Mouse (Mus musculus) thymus, postnatal 4 days (tissue): ENCODE measurements at regions not wholly inside any gene's neighbourhood (a gene's known extent, or its start where the extent isn't known, plus 50 kb on each side); places are given as distances from the start of the nearest gene placed in this dataset.

Experiments used
- DNase-seq: peaks from one replicate; pipeline ENCODE4 v3.0.0; 2021

DNA sequence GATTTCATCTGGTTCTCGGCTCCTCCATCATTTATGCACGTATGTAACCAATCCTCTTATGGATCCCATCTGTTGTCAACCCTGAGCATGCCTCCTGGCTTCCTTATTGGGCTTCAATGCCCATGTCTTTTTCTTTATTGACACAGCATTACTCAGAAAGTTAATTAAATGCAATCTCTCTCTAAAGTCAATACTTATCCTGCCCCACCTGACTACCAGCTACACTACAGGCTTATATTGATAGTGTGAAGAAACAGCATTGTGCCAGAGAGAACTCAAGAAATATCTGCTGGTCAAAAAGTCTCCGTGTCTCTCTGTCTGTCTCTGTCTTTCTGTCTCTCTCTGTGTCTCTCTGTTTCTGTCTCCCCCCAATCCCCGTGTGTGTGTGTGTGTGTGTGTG lies 194.7 kb upstream of the Rfx3 start:
- no peak for DNase-seq

- DNase-seq, result no peak
Measured at GRCm38 (mm10) chr19:28203719-28204118, 192.8 kb upstream of the Rfx3 start.

DNA sequence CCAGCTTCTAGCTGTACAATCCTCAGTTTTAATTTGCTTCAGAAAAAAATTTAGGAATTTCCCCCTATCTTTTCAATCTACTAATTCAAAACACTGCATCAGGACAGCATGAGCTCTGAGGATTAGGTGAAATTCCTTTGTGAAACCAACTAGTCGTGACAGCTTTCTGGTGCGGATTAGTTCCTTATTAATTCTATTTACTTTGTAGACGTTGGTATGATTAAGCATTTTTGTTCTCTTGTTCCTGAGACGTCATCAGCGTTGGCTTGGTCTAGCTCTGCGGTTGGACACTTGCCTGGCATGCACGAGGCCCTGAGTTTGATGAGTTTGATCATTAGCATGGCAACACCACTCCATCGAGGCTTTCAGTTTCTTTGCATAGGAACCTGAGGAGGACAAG lies 188.4 kb upstream of the Rfx3 start:
- no peak for DNase-seq

DNA sequence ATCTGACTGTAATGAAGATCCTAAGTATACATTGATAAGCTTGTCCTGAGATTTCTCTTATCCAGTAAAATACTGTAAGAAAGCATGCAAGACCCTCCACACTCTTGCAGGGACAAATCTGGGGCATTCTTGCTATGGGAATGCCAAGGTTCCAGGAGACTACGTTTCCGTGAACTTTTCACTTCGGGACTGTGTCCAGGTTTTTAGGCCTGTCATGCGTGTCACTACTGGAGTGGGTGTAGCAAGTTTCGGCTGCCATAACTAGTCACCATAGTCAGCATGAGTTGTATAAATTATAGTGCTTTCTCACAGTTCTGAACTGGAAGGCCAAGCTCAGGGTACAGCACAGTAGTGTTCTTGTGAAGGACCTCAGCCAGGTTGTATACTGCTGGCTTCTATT lies 185.9 kb upstream of the Rfx3 start:
- no peak for DNase-seq

GRCm38 (mm10) chr19:28192248-28192647 lies 181.3 kb upstream of the Rfx3 start:
- no peak for DNase-seq

DNA sequence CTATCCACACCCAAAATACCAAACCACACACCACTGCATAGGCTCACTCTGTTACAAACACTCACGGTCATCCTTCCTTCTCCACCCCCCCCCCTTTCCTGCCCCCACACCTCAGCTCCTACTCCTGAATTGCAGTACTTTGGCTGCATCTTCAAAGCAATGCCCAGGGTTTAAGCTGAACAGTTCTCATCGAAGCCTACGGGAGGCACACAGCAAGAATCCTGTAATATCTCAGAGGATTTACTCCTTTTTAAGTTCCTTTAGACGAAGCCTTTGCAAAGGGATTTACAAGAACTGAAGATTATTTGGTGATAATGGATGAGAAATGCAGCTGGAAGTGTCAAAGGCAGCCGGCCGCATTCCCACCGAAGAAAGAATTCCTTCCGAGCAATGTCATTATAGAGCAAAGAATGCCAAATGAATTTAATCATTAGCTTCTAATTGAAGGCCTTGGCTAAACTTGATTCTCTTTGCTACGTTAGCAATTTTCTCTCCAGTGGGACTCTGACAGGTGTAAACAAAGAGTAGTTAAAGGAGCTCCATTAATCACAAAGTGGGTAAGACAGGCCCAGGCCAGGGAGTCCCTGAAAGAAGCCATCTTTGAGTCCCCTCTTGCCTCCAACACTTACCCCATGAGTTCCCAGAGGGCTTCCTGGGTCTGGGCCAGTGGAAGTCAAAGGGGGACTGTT lies 180.6 kb upstream of the Rfx3 start:
- no peak for DNase-seq

DNA sequence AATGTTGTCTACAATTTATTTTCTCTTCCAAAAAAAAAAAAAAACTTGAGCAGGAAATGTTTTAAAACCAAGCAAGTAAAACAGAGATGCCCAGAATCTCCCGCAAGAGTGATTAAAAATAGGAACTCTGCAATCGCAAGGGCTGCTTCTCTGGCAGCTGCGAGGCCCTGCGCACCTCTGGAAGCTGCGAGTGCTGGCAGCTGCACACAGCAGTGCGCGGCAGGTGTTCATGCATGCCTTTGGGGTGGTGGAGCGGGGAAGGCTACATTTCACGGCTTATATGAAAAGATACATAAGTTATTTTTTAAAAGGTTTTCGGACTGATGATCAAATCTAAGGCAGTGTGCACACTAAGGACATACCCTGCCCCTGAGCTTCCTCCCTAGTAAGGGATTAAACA lies 179.3 kb upstream of the Rfx3 start:
- DNase-seq, result peak; percentile 12

- DNase-seq, result no peak
Measured at GRCm38 (mm10) chr19:28188363-28188762, 177.4 kb upstream of the Rfx3 start.

DNA sequence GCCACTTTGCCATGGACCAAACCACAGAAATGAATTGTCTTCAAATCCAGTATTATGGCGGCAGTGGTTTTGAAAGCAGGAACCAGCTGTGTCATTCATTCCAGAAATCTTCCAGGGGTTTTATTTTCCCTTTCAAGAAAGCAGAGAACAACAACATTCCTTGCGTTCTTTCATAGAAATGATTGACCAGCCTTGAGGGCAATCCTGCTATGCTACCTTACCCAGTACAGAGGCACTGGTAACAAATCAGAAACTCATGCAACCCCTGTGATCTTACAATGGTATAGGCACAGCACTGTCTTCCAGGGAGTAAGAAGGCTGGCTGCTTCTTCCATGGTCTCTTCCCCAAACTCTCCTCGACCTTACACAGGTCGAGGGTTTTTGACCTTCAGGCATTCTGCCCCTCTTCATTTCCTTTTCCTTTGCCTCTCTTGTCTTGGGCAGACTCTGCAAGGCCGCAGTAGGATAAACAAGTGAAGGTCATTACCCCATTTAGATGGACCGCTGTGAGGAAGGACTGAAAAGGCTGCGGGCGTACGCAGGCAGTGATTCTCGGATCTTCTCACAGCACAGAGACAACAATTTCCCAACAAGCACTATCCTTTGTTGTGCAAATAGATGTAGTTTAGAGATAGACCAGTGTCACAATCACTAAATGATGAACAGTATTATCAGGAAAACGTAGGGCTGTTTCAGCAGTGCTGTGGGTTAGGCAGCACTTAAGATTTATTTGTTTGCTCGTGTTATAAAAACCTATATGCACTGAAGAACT lies 171.6 kb upstream of the Rfx3 start:
- DNase-seq, result no peak

GRCm38 (mm10) chr19:28181171-28181570 lies 170.2 kb upstream of the Rfx3 start:
- DNase-seq, result no peak

GRCm38 (mm10) chr19:28178114-28178513 lies 167.1 kb upstream of the Rfx3 start:
- DNase-seq, result no peak

DNA sequence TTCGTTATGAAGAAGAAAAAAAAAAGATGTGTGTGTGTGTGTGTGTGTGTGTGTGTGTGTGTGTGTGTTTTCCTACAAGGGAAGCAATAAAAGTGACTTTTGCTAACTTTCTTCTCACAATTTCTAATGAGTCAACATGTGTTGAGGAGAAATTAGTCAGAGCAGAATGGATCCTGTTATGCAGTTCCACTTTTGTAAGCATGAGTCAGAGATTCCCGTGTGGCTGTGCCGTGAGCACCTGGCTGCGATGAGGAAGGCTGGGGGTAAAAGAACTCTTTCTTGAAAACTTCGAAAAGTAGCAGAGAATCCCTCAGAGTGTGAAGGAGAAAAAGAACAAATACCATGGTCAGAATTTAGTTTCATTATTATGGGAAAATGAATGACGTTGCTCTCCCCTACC lies 165.9 kb upstream of the Rfx3 start:
- no peak for DNase-seq

- DNase-seq, result no peak
Measured at GRCm38 (mm10) chr19:28171836-28172534, 161.0 kb upstream of the Rfx3 start.

DNA sequence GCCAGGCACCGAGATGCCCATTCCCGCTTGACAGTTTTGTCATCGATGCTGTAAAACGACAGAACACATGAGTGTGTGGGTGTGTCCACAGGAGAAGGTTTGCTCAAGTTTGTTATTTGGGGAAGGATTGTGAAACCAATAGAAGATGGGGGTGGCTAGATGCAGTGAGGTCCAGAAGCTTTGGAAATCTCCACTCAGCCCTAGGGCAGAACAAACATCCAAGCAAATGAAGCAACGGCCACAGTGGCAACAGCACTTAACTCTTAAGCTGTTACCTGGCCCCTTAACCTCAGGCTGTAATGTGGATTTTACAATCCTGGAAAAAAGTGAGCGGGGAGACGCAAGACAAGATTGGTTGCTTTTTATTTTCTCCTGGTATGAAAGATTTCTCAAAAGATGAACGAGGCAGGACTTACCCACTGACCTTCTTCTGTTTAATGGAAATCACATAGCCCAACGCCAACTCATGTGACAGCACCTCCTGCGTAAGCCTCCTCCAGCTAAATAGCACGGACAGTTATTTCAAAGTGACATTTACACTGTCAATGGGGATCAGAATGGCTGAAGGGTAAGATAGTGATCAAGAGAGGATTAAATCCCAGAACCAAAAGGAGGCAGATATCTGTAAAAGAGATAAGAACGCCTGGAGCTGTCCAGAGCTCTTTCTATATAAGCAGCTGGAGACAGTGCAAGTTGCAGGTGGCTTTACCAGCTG lies 156.6 kb upstream of the Rfx3 start:
- DNase-seq, result no peak

DNA sequence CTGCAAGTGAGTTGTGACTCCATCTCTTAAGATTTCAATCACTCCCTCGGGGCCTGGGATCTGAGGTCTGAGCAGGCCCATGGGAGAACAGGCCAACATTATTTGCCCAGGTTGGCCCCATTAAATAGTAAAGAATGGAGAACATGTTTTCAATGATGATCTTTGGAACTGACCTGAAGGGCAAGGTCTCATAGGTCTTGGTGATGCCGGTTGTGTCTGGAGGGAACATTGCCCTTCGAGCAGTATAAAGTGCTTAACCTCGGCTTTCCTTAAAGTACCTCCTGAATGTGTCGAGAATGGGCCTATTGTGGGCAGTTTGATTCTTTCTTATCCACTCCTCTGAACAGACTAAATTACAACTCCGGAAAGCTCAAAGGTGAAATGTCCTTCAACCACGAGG lies 155.7 kb upstream of the Rfx3 start:
- DNase-seq, result no peak

GRCm38 (mm10) chr19:28165901-28166361 lies 155.0 kb upstream of the Rfx3 start:
- peak; percentile 55 for DNase-seq

DNA sequence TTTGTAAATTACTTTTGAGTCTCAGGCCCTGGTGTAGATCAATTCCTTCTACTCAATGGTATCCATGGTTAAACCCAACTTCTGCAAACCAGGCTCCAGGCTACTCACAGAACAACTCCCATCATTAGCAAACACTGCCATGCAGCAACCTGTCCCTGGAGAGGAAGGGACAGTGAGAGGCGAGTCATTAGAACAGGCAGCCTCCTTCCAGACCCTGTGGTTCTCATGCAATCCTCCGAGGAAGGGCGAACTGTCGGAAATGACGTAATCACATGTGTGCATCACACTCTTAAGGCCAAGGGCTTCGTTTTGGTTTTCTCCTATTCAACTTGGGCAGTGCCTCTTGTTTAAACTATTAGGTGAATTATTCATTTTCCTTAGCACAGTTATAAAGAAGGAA lies 152.2 kb upstream of the Rfx3 start:
- no peak for DNase-seq

DNA sequence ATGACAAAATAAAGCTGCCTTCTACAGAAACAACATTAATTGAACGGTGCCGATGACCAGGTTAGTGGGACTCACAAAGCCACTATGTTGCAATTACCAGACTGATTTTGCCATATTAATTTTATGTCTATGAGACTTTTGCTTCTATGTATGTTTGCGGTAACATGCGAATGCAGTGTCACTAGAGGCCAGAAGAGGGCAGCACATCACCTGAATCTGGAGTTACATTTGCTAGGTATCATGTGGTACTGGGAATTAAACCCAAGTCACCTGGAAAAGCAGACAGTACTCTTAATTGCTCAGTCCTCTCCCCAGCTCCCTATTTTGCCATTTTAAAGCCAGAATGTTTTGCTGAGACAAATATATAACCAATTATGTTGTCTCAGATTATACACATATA lies 149.6 kb upstream of the Rfx3 start:
- peak; percentile 57 for DNase-seq

DNA sequence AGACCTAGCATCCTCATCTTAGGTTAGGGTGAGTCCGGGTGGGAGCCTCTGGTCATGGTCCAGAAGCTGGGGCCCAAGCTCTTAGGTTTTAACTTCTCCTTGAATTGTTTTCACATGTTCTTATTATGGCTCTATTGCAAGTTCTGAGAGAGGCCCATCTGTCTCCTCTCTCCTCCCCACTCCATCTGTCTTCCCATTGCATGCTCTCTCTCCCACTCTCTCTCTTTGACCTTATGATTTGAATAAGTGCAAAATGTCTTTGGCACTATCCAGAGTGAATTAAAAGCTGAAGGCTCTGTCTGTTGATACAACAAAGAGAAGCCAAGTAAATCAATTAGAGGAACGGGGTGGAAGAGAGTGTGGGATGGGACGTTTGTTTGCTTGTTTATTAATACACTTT lies 146.2 kb upstream of the Rfx3 start:
- DNase-seq, result no peak

DNA sequence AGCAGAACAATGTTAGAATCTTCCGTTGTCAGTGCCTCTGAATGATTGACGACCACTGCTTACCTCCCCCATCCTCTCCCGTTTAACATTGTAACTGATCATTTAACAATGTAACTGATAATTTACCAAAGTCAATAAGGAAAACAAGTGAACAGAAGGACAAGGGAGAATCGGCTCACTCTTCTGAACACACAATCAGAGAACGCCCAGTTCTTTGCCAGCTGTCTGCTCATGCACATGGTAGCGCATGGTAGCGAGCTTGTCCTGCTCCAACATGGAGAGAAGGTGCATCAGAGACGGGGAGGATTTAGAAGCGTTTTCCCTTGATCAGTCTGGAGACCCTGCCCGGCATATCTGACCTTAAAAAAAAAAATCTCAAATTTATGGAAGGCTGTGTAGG lies 126.6 kb upstream of the Rfx3 start:
- DNase-seq, result no peak

DNA sequence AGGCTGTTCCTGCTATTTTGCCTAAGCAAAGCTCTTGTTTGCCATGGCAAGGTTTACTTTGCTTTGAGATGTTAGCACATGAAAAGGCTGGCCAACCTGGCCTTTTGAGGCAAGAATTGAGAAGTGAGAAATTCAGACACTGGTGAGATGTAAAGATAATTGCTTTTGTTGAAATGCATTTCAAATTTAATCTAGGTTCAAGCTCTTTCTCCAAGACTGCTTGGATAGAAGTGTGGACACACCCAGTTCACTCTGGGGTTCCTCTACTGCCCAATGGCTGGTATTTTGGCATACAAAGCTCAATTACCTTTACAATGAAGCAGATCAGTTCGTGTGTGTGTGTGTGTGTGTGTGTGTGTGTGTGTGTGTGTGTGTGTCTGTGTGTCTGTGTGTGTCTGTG lies 123.8 kb upstream of the Rfx3 start:
- DNase-seq, result no peak

GRCm38 (mm10) chr19:28111263-28112180 lies 100.6 kb upstream of the Rfx3 start:
- no peak for DNase-seq
